Mouse (Mus musculus) adrenal gland, postnatal 36 days (tissue): ENCODE data around the gene Ssh1. TPM values are rescaled to one million over a fixed set of nuclear protein-coding genes. Genes with fewer than 3 reads are reported as not detected.

Experiments
- DNase-seq, 2 experiments: peaks; one replicate each; pipeline ENCODE4 v3.0.0; 2021; ENCODE audit warnings: mixed read lengths in 1 of 2
- total RNA-seq, 2 experiments: library from RNA; stranded (reverse); gene quantifications; 2 replicates each; pipeline ENCODE4 v1.2.3; 2021

Gene Ssh1
- total RNA-seq, 2 experiments from 2014 or later = 16.5 to 18.8 TPM

DNA sequence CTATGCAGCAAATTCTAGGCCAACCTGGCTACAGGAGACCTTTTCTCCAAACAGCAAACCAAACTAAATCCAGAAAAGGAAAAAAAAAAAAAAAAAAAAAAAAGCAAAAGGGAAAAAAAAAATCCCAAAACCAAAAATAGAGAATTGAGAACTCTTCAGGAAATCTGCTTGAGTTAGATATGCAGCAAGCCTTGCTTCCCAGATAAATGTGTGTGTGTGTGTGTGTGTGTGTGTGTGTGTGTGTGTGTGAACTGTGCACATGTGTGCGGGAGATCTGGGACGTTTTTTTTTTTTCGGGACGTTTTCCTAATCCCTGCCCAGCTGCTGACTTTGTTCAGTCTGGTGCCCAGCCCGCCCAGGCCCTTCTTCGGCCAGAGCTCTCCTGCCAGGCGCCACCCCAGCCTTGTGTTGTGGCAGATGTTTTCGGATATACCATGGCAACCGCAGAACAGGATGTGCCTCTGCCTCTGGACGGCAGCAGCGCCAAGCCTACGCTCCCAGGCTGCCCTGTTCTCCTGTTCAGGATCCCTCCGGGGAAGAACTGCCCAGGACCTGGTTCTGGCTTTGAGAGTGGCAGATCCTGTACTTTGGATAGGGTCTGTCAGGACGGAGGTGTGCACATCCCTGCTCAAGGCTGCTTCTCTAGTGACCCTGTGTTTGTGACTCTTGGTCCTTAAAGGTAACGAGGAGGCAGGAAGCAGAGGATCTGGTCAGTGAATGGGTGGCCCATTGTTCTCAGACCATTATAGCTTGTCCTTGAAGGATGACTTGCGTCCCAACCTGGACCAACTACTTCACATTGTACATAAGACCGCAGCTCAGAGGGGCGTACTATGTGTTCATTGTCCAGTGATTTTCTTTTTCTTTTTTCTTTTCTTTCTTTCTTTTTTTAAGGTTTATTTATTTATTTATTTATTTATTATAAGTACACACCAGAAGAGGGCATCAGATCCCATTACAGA lies 62.8 kb downstream of the Ssh1 start:
- DNase-seq = peak; percentile 64 to 75

DNA sequence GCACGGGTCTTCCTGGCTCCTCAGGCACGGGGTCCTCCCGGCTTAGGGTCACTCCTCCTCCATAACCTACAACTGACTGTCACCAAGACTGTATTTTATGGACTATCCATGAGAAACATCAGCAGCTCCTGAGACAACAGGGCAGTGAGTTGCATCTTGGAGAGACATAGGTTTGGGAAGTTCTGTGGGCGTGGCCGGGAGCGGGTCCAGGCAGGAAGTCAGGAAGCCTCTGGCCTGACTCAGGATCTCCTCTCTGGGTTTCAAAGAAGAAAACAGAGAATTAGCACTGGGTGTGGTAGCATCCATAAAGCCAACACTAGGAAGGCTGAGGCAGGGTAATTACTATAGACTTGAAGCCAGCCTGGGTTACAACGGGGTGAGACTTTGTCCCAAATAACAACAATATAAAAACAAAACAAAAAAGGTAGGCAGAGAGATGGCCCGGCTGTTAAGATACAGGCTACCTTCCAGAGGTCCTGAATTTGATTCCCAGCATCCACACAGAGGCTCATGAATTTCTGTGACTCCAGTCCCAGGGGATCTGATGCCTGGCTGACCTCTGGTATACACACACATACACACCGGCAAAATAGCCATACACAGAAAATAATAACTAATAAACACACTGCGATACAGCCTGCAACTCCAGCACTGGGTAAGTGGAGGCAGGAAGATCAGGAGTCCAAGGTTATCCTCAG lies 63.6 kb downstream of the Ssh1 start:
- peak; percentile 24 to 59 for DNase-seq

DNA sequence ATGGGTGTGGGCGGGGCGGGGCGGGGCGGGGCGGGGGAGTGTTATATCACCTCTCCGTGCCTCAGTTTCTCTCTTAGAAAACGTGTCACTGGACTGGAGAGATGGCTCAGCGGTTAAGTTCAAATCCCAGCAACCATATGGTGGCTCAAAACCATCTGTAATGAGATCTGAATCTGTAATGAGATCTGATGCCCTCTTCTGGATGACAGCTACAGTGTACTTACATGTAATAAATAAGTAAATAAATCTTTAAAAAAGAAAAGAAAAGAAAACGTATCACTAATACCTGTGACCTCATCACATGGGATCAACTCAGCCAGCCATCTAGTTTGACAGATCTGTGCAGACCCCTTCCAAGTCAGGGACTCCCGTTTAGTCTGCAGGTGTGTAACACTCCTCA lies 64.2 kb downstream of the Ssh1 start:
- DNase-seq = no peak

DNA sequence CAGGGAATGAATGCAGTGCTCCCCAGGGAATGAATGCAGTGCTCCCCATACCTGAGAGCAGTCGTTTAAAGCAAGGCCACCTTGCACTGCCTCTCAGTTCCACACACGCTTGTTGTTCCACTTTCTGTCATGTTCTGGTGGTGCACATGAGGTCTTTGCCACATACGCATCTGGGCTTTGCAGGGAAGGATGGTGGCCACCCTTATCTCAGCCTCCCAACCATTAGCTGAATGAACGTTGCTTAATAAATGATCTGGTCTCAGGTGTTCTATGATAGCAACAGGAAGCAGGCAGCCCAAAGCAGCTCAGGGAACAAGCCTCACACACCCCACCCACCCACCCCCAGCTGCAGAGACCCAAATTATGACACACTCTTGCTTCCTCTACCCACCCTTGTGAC lies 69.1 kb downstream of the Ssh1 start:
- no peak for DNase-seq

DNA sequence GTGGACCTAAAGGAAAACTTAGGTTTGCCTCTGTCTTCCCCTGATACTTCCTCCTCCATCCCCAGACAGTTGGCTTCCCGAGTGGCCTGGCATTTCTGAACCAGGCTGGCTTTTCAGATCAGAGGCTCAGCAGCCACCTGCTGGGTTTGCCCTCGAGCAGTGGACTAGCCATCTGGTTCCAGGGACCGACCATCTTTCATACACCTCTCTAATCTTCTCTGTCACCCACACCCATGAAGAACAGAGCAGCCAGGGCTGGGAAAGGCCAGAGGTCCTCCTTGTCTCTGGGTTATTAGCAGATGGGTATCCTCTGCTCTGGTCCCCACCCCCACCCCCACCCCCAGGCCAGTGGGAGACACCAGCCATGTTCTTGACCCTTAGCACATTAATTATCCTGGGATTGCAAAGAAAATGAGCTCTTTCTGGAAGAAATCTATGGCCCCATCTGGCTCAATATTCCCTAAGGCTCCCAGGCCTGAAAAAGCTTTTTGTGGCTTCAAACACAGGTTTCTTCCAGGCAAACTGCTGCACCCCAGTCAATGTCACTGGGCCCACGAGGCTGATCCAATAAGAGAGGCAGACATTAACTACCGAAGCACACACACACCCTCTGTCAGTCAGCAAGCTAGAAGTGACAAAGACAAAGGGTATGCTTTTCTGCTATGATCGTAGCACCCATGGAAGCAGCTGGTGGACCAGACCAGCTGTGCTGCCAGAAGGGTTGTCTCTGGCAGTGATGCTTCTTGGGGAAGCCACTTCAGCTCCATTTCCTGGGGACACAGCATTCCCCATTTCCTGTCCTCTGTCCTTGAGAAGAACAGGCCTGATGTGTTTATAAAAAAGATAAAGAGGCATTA lies 72.2 kb downstream of the Ssh1 start:
- no peak for DNase-seq

DNA sequence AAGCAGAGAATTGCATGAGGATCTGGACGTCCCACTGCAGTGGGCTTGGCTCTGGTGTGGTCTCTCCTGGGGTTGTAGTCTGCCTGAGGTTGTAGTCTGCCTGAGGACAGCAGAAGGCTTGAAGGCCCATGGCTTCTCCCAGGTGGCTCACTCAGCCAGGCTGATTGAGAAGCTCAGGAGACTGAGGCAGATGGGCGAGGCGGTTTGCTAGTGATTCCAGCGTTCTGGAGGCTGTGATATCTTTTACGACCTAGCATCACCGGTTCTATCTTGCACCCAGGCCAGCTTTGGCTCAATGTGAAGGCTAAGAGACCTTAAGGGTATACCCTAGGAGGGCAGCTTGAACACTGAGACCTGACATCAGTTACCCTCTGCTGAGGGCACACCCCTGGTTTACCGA lies 74.6 kb downstream of the Ssh1 start:
- no peak for DNase-seq

DNA sequence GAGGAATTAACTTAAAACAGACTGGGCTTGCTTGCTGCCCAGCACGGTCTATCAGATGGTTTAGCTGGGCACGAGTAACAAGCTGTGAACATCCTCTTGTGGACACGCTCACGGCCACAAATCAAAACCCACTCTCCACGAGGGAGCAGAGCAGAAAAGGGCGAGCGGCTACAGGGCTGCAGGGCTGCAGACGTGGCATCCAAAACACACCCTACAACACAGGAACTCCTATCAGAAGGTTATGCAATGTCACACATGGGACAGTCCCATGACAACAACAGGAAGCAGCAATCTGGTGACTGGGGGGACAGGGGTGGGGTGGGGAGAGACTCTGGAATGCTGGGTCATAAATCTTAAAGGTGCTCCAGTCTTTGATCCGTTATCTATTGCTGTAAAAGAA lies 75.0 kb downstream of the Ssh1 start:
- DNase-seq = peak in 1 of 2 experiments; percentile 42

DNA sequence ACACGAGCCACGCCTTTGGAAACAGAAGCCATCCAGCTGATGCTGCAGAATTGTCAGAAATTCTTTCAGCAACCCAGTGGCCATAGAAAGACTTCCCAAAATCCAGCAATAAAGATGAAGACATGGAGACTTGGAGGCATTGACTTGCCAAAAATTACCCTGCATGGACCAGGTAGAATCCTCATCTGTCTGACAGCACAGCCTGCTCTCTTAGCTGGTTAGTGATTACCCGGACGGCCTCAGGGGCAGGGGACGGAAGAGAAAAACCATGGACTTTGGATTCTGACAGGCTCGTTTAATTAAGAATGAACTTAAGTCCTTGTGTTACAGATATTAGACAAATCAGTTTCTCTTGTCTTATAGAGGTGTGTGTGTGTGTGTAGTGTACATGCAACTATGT lies 83.0 kb downstream of the Ssh1 start:
- DNase-seq = no peak

DNA sequence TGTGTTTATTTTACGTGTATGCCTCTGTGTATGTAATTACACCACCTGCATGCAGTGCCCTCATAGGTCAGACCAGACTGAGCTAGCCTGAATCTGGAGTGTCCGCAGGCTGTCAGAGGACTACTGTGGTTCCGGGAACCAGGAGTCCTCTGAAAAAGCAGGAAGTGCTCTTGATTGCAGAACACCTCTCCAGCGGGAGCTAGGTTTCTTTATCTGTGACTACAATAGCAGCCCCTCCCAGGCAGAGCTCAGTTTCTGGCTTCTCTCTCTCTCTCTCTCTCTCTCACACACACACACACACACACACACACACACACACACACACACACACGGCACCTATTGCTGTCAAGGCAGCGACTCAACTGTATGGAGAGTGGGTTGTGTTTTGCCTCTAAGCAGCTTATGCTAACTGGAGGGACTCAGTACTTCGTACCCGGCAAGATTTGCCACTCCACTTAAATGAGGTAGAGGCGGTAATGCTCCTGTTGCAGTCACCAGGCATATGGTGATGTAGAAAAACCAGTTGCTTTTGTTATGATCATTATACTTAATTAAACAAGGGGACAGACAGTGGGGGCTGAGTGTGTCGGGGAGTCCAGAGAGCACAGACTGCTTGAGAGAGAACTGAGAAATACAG lies 83.5 kb downstream of the Ssh1 start:
- no peak for DNase-seq

DNA sequence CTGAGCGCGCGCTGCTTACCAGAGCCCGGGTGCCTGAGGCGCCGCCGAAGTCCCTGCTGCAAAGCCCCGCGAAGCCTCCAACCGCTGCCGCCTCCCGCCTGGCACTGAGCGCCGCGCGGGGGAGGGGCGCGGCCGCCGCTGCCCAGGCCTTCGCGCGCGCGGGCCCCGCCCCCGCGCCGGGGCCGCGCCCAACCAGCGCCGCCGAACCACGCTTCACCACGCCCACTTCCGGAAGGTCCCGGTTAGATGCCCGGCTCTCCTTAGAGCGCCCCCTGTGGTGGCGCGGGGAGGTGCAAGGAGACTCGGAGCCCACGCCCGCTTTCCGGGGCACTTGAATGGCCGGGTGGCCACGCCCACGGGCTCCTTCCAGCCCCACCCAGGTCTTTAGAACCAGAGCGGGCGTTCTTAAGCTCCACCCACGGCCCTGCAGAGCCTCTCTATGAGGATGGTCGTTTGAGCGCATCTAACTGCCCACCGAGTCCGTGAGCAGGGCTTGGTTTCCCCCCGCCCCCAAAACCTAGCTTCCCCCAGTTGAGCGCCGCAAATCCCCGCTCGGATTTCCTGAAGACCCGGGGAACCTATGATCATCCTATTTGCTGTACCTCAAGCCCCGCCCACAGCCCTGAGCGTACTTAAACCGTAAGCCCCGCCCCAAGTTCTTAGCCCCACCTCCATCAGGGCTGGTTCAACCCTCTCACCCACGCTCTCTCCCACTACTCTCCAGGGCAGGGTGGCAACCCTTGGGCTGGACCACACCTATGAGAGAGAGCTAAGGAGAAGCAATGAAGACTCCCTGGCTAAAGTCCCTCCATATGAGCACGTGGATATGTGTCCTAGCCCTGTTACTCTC lies 84.9 kb downstream of the Ssh1 start, which contains the start of gene Coro1c:
Gene Coro1c, minus strand, starts transcription at position 167 of the 850 bp plus-strand sequence.
- DNase-seq = peak; percentile 99

DNA sequence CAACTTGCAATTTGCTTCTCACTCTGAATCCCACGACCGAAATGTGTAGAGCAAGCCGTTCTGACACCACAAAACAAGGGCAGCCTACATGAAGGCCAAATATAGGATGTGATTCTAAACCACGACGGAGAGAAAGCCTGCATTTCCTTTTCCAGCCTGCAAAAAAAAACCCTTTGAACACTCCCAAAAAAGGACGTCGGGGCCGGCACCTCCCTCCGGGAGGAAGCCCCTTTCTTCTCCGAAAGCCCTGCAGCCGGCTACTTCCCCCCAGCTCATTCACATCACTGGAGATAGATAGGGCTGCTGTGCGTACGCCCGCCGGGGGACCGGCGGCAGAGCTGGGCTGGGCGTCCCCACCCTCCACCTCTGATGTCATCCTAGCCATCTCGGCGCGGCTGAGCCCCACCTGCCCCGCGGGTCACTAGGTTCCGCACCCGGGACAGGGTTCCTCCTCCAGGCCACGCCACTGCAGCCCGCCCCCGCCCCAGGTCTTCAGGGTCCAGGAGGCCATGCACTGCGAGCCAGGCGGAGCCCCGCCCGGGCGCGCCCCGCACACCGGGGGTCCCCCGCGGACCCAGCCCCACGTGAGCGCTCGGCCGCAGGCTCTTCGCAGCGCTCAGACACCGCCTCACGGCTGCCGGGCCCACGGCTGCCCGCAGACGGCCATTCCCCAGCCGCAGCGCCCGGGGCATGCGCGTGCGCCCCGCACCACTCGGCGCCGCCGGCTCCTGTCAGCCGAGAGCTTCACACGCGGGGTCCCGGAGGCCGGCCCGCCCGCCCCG lies 85.7 kb downstream of the Ssh1 start:
- DNase-seq = peak; percentile 68 to 79

DNA sequence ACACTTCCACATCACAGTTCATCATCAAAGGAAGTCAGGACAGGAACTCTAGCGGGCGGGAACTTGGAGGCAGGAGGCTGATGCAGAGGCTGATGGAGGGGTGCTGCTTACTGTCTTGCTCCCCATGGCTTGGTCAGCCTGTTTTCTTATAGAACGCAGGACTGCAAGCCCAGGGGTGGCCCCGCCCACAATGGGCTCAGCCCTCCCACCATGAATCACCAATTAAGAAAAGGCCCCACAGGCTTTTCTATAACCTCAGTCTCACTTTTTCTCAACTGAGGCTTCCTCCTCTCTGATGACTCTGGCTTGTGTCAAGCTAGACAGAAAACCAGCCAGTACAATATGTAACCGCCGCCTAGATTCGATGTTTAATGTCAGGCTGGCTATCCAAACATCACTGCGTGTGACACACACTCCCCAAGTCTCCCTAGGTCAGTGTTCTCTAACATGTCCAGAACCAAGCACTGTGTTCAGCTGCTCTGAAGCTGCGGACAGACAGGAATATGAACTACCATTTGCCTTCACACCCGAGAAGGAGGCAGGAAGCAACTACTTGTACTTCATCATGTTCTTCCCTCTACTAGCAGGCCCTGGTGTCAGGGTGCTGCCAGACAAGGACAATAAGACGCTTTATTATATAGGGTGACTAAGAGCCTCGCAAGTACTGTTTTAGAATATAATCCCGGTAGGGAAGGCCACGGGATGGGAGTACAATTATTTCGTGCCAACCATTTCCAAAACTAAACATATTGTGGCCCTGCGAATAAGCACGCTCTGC lies 86.5 kb downstream of the Ssh1 start:
- peak; percentile 63 to 84 for DNase-seq

DNA sequence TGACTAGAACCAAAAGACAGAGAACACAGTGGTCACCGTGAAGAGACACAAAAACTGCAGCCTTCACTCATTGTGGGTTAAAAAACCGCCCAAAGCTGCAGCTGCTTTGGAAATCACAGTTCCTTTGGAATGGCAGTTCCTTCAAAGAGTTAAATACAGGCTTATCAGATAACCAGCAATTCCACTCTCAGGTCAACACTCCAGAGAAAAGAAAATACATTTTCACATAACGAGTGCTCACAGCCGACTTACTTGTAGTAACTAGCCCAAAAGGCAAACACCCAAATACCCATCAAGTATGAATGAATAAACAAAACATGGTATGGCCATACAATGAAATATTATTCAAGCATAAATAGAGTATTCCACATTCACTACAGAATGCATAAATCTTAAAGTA lies 88.7 kb downstream of the Ssh1 start:
- no peak for DNase-seq

DNA sequence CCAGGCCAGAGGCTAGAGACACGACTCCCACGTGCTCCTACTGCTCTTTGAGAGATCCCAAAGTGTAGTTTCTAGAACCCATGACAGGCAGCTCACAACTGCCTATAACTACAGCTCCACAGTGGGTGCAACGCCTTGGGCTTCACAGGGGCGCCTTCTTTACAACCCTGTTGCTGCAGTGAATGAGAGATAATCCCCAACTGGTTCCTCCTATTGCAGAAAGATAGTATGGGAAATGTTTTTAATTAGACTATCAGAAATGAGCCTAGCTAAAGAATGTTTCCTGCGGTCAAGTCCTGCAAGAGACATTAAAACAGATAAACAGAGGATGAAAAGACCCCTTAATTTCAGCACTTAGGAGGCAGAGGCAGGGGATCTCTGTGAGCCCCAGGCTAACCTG lies 90.7 kb downstream of the Ssh1 start:
- no peak for DNase-seq

DNA sequence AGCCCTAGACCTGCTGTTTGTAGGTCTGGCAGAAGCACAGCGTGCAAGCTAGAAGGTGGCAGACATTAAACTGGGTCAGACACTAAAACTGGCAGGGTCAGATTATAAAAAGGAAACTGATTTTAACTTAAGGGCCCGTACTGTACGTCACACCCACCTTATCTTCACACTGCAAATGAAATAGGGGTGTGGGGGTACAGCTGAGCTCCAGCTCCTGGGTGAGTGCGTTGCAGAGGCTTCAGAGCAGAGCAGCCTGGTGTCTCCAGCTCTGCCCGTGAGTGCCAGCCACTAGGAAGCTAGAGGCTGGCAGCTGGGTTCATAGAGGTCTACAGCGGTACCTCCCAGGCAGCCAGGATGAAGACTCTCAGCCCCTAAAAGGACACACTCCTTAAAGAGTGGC lies 91.7 kb downstream of the Ssh1 start:
- no peak for DNase-seq

DNA sequence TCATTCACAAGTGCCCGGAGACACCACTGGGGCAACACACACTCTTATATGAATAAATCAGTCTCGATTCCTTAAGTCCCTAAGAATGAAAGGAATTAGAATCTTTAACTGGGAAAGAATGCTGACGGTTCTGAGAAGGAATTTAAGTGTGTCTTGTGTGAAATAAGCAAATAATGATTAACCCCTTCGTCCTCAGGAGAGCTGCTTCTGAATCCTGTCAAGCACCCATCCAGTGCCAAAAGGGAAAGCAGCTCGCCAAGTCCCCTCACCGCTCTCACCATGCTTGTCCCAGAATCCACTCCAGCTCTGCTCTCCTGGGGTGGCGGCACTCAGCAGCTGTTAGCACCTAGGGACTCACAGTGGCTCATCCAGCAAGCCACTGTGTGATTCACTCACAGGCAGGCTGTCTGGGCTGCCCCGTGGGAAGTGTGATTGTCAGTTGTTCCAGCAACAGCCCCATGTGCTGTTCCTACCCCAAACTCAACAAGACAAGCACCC lies 92.6 kb downstream of the Ssh1 start:
- no peak for DNase-seq

DNA sequence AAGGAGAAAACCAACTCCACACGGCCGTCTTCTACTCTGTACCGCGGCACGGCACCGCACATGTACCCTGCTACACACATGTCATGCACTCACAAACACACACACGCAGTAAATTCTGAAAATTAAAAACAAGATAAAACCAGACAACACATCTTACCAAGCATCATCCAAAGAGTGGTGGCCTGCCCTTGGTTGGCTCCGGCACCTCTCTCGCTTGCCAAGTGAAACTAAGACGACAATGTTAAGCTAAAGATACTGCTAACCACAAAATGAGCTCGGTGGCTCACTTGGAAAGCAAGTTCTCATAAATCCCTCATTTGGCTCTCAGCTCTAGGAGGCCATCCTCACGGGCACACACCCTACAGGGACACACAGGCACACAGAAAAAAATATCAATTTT lies 94.2 kb downstream of the Ssh1 start:
- no peak for DNase-seq

DNA sequence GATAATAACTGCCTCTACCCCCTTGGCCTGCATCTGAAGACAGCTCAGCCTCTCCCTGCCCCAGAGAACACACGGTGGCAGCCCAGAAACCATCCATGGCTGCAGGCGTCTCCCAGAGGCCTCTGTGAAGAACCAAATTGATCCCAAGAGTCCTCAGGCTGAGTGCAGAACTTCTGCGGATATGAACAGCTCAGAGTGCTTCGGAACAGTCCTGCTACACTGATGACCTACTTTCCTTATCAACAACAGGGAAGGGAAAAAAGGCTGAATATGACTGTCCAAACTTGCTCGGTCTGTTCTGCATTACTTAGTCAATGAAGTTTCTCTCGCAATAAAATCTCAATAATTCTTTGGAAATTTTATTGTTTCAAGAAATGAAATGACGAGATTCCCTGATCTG lies 101.7 kb downstream of the Ssh1 start:
- DNase-seq = no peak

DNA sequence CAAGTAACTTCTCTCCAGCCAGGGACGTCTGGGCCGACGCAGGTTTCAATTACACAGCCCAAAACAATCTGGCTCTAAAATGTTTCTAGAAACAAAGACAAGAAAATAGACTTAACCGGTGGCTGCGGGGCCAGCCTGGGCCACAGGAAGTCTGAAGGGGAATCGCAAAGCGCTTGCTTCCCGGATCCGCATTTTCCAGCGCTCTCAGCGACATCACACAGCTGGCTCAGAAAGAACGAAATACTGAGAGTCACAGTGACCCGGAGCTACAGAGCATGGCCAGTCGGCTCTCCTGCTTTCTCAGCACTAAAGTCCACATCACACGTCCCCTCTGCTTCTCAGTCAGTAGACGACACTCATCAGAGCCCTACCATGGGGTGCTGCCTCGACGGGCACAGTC lies 102.8 kb downstream of the Ssh1 start:
- peak in 1 of 2 experiments; percentile 33 for DNase-seq
